Mouse (Mus musculus) bone marrow macrophage, adult 2 months (primary cell): ENCODE measurements at regions not wholly inside any gene's neighbourhood (a gene's known extent, or its start where the extent isn't known, plus 50 kb on each side); places are given as distances from the start of the nearest gene placed in this dataset.

ENCODE experiments used
- CTCF ChIP-seq: IDR thresholded peaks from 2 replicates; pipeline ENCODE4 v1.5.1; 2012; ENCODE audit warnings: low read depth, mild to moderate bottlenecking, low read length, moderate library complexity
- POLR2A ChIP-seq: IDR thresholded peaks from 2 replicates; pipeline ENCODE4 v1.6.1; 2012; ENCODE audit warnings: mild to moderate bottlenecking, low read depth, low read length, borderline replicate concordance

- TF ChIP-seq CTCF = no peak
- no peak for TF ChIP-seq POLR2A
These were observed 635.1 kb downstream of the Lmo4 start for GRCm38 (mm10) chr3:143569930-143570329.
